Mouse (Mus musculus) left cerebral cortex, postnatal 4 days (tissue): ENCODE measurements around the gene 1700023F06Rik. TPM values are rescaled to one million over a fixed set of nuclear protein-coding genes. Genes with fewer than 3 reads are reported as not detected.
A peak's percentile ranks its signal among the peaks of the same experiment; 100 is the strongest.
"Not testable (repeated sequence)": the region's sequence is repeated elsewhere in the genome, so short reads cannot be mapped to it uniquely, and the experiment has no call there.

Experiments
- DNase-seq: peaks from one replicate; pipeline ENCODE4 v3.0.0-alpha.2; 2022
- intact Hi-C: fragments of 180-260 bp; cut with DNase I; formaldehyde crosslinking; loops from one replicate; pipeline ENCODE4 v1.15.1; 2025
- total RNA-seq, 2 experiments: library from RNA; stranded (reverse); gene quantifications; 2 replicates each; pipeline ENCODE4 v1.2.3; 2021

Gene 1700023F06Rik
- total RNA-seq, 2 experiments from 2014 or later: 1.5 to 2.0 TPM

- intact Hi-C loops: no loop called here
Measured at GRCm38 (mm10) chr11:103223951-103224456, 15.6 kb upstream of the 1700023F06Rik start.

DNA sequence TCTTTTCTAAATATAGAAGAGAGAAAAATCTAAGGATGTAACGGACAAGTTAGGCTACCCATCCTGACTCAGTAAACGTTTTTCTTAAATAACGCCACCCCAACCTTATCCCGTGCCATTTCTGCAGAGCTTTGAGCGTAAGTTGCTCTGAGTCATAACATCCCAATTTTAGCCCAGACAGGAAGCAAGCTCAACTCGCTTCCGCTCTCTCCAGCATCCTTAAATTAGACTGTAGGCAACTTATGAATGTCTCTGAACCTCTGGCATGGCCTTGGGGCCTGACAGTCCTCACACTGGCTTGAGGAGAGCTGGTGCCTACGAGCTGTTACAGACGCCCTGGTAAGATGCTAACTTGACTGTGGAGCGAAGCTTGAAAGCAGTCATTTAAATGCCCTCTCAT lies 15.1 kb upstream of the 1700023F06Rik start:
- intact Hi-C loops: no loop called here
- no peak for DNase-seq

More at GRCm38 (mm10) chr11:103223951-103224456, 15.6 kb upstream of the 1700023F06Rik start:
- no peak for DNase-seq

DNA sequence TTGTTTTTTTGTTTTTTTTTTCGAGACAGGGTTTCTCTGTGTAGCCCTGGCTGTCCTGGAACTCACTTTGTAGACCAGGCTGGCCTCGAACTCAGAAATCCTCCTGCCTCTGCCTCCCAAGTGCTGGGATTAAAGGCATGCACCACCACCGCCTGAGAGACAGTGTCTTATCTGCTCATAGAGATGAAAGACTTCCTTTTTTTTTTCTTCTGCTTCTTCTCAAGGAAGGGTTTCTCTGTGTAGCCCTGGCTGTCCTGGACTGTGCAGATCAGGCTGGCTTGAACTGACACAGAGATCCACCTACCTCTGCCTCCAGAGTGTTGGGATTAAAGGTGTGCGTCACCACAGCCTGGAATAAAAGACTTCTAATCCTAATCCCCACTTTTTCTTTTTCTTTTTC lies 14.4 kb upstream of the 1700023F06Rik start:
- DNase-seq, intact Hi-C loops: not testable (repeated sequence)

DNA sequence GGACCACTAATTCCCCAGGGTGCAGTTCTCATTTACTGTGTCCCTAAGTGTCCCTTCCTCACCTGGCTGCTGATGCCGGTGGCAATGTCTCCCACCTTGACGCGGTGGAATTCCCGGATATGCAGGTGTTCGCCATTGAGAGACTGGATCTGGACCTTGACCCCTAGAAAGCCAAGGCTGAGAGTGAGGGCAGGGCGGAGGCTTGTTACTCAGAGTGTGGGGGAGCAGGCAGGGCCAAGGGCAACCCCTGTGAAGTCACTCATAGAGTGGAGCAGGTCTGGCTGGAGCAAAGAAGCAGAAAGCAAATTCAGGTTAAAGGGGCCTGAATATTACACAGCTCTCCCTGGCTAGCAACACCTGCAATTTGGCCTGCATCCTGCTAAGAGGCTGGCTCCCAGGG lies 13.1 kb upstream of the 1700023F06Rik start:
- DNase-seq: no peak
- intact Hi-C loops: no loop called here

- intact Hi-C loops: no loop called here
- no peak for DNase-seq
Measured at GRCm38 (mm10) chr11:103219995-103220394, 11.6 kb upstream of the 1700023F06Rik start.

DNA sequence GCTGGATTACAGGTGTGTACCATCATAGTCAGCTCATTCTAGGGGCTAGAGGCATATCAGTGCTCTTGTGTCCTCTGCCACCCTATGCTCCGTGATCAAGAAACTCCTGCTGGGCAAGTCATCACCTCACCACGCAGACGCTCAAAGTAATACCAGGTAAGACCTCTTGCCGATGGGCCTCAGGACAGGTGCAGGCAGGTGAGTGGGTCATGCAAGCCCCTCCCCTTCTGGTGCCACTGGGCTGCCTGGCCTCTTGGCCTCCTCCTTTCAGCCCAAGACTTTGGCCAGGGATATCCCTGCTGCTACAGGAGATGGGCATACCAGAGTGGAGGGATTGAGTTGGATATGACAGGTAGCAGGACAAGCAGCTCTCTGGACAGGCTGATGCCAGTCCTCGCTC lies 10.9 kb upstream of the 1700023F06Rik start:
- intact Hi-C loops: no loop called here

DNA sequence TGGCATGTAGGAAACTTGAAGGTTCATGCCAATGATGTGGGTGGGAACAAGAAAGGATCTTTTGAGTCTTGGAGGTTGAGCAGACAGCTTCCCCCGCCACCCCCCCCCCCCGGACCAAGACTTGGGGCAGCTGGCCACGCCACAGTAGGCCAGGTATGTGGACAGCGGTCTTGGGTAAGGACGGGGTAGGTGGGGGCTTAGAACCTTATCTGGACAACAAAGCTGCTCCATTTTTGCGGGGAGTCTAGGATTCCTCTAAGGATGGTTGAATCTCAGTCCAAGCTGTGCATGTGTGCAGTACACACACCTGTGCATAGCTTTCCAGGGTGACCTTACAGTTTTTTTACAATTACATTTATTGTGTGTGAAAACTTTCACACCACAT lies 10.2 kb upstream of the 1700023F06Rik start:
- intact Hi-C loops: no loop called here
- DNase-seq: no peak

More for the DNA sequence above, 10.9 kb upstream of the 1700023F06Rik start:
- no peak for DNase-seq

- DNase-seq: peak; percentile 77
- intact Hi-C loops: no loop called here
Measured at GRCm38 (mm10) chr11:103217790-103218516, 9.6 kb upstream of the 1700023F06Rik start, which contains the start of gene Spata32. TSS of gene Spata32 (minus strand) at chr11:103218432.

- intact Hi-C loops: no loop called here
- no peak for DNase-seq
Measured at GRCm38 (mm10) chr11:103215355-103215754, 7.0 kb upstream of the 1700023F06Rik start.

GRCm38 (mm10) chr11:103213712-103214111 lies 5.4 kb upstream of the 1700023F06Rik start:
- DNase-seq: no peak
- intact Hi-C loops: no loop called here

GRCm38 (mm10) chr11:103210291-103210690 lies 1.9 kb upstream of the 1700023F06Rik start:
- intact Hi-C loops: no loop called here
- DNase-seq: no peak

DNA sequence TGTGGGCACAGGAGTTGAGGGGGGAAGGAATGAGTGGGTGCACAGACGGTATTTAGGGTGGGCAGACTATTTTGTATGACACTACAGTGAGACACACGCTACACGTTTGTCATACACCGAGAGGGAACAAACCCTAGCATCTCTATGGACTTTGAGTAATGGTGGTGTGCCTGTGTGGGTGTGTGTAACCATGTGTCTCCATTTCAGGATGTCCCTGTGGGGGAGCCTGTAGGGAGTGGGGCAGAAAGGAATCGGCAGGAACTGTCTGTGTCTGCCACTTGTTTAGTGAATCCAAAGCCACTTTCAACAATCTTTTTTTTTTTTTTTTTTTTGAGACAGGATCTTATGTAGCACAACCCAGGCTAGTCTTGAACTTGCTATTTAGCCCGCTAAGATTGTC lies 2.2 kb downstream of the 1700023F06Rik start:
- intact Hi-C loops: no loop called here
- DNase-seq: no peak

DNA sequence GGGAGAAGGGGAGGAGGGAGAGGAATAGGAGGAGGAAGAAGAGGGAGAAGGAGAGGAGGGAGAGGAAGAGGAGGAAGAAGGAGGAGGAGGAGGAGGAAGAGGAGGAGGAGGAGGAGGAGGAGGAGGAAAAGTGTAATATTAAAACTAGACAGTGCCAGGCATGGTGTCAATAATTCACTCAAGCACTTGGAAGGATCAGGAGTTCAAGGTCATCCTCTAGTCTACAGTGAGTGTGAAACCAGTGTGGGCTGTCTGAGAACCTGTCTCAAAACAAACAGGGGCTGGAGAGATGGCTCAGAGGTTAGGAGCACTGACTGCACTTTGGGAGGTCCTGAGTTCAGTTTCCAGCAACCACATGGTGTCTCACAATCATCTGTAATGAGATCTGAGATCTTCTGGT lies 6.0 kb downstream of the 1700023F06Rik start:
- intact Hi-C loops: no loop called here
- no peak for DNase-seq

- intact Hi-C loops: no loop called here
- DNase-seq: peak; percentile 83
Measured at GRCm38 (mm10) chr11:103201664-103202063, 6.7 kb downstream of the 1700023F06Rik start.

DNA sequence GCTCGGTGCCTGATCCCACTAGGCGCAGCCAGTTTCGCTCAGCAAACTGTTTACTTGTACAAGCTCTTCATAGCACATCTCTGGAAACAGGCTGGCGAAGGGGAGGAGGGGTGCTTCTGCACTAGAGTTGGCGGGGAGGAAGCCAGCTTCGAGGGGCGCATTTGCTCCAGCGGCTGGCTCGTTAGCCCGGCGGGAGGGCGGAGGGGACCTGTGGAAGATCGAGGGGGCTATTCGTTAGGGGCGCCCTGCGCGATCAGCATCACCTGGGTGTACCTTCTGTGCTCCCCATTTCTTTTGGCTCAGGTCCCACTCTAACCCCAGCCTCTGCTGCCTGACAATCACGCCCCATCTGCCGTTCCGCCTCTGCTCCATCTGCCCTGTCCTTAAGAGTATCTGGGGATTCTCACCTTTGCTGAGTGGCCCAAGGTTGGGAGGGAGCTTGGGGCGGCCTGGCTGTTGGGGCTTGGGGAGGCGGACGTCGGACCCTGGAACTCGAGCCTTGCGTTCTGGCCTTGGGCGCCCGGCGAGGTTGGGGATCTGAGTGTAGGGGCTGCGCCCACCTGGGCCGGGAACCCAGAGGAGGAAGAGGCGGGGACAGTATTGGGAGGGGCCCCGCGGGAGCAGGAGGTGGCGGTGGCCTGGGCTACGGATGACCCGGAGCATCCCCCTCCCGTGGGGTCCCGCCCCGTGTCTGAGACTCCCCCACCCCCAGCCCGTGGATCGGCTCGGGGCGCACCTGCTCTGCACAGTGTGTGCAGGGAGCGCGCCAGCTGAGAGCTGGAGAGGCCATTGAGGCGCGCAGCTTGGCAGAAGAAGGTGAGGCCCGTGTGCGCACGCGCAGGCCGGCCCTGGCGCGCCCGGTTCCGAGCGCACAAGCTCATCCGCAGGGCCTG lies 9.2 kb downstream of the 1700023F06Rik start:
- intact Hi-C loops: no loop called here
- peak; percentile 69 for DNase-seq

GRCm38 (mm10) chr11:103198339-103198738 lies 10.0 kb downstream of the 1700023F06Rik start:
- intact Hi-C loops: no loop called here
- no peak for DNase-seq

- intact Hi-C loops: no loop called here
- no peak for DNase-seq
Measured at GRCm38 (mm10) chr11:103197340-103197739, 11.0 kb downstream of the 1700023F06Rik start.

GRCm38 (mm10) chr11:103195656-103196055 lies 12.7 kb downstream of the 1700023F06Rik start:
- intact Hi-C loops: no loop called here
- no peak for DNase-seq

- peak; percentile 13 for DNase-seq
Measured at GRCm38 (mm10) chr11:103195236-103195635, 13.1 kb downstream of the 1700023F06Rik start.

DNA sequence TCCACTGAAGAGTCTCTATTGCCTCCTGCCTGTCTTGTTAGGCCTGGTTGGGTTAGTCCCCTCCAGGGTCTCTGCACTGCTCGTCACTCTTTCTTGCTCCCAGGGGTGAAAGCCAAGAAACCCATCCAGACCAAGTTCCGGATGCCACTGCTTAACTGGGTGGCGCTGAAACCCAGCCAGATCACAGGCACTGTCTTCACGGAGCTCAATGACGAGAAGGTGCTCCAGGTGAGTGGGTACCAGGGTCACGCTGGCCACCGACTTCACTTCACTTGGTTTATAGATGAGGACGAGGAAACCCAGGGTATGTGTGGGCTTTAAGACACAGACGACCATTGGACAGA lies 14.6 kb downstream of the 1700023F06Rik start:
- no peak for DNase-seq
- intact Hi-C loops: no loop called here

More at GRCm38 (mm10) chr11:103195236-103195635, 13.1 kb downstream of the 1700023F06Rik start:
- intact Hi-C loops: no loop called here
